Mouse (Mus musculus) left cerebral cortex, adult 2 months (tissue): ENCODE results near the gene Araf. TPM values are rescaled to one million over a fixed set of nuclear protein-coding genes. Genes with fewer than 3 reads are reported as not detected.

Experiments used
- DNase-seq, 2 experiments: peaks; one replicate each; pipeline ENCODE4 v3.0.0; 2021 to 2022; ENCODE audit warnings: low spot score in 2 of 2, mixed read lengths in 1 of 2; ENCODE audit errors: extremely low spot score in 1 of 2
- H3K27ac ChIP-seq: fragments of 200-600 bp; 2 replicates; pipeline ENCODE4 v1.8.1; 2022
- H3K4me3 ChIP-seq: fragments of 200-600 bp; 2 replicates; pipeline ENCODE4 v1.8.1; 2022
- CTCF ChIP-seq: fragments of 200-600 bp; IDR thresholded peaks from 2 replicates; pipeline ENCODE4 v1.8.1; 2022; ENCODE audit warnings: antibody characterized with exemption, mild to moderate bottlenecking, moderate library complexity
- intact Hi-C: fragments of 180-260 bp; cut with DNase I; formaldehyde crosslinking; loops from one replicate; pipeline ENCODE4 v1.15.1; 2025
- total RNA-seq, 2 experiments: library from RNA; stranded (reverse); gene quantifications; 2 replicates each; pipeline ENCODE4 v1.2.3; 2021

Gene Araf
- total RNA-seq, 2 experiments from 2014 or later, result 172 to 180 TPM

GRCm38 (mm10) chrX:20848256-20848984 is 50.8 kb downstream of the Araf start:
- no peak for TF ChIP-seq CTCF
- peak overlapping the region; percentile 88 for H3K27ac ChIP-seq
- intact Hi-C loops, result no loop called here
- peak overlapping the region; percentile 68 for H3K4me3 ChIP-seq
- DNase-seq, result peak; percentile 77 to 88

GRCm38 (mm10) chrX:20853794-20854193 is 56.2 kb downstream of the Araf start:
- Histone ChIP-seq H3K4me3 (no peak overlapping the region), H3K27ac (no peak overlapping the region)
- intact Hi-C loops, result no loop called here
- no peak for TF ChIP-seq CTCF
- DNase-seq, result no peak

- Histone ChIP-seq H3K4me3 (no peak overlapping the region), H3K27ac (no peak overlapping the region)
- intact Hi-C loops, result no loop called here
- no peak for TF ChIP-seq CTCF
- DNase-seq, result no peak
These were observed 64.0 kb downstream of the Araf start for GRCm38 (mm10) chrX:20861453-20862104.

- intact Hi-C loops, result no loop called here
- H3K4me3 ChIP-seq, result no peak overlapping the region
- peak overlapping the region; percentile 36; the same call in 1 of the 2 replicates for H3K27ac ChIP-seq
- DNase-seq, result no peak
- TF ChIP-seq CTCF, result no peak
These were observed 64.8 kb downstream of the Araf start for GRCm38 (mm10) chrX:20862105-20863065.

GRCm38 (mm10) chrX:20863161-20864101 is 65.8 kb downstream of the Araf start:
- Histone ChIP-seq H3K27ac (peak overlapping the region; percentile 36; the same call in 1 of the 2 replicates), H3K4me3 (no peak overlapping the region)
- no peak for DNase-seq
- no peak for TF ChIP-seq CTCF
- intact Hi-C loops, result no loop called here

- Histone ChIP-seq H3K27ac (no peak overlapping the region), H3K4me3 (no peak overlapping the region)
- no peak for DNase-seq
- no peak for TF ChIP-seq CTCF
- intact Hi-C loops, result no loop called here
These were observed 70.5 kb downstream of the Araf start for GRCm38 (mm10) chrX:20868091-20868490.

- DNase-seq, result no peak
- no peak overlapping the region for H3K4me3 ChIP-seq
- no peak for TF ChIP-seq CTCF
- intact Hi-C loops, result no loop called here
- no peak overlapping the region for H3K27ac ChIP-seq
These were observed 71.6 kb downstream of the Araf start for GRCm38 (mm10) chrX:20869203-20869602.

- peak; percentile 28 to 52 for DNase-seq
- TF ChIP-seq CTCF, result no peak
- H3K4me3 ChIP-seq, result no peak within 1 kb of the TSS
- H3K27ac ChIP-seq, result peak within 1 kb of the TSS; percentile 24
- intact Hi-C loops, result loop anchor here (2.0 to 5.0 kb wide), 2 partner anchors 43 to 55 kb away; no protein-coding TSS in a partner anchor
These were observed 72.4 kb downstream of the Araf start, which contains the start of gene Timp1 for GRCm38 (mm10) chrX:20869962-20870513. Timp1 (plus strand) TSS chrX:20870166.

GRCm38 (mm10) chrX:20872928-20873500 is 75.4 kb downstream of the Araf start:
- 0 out of 2 replicates have a peak overlapping the region, but pooled peaks have one; percentile 24 for H3K27ac ChIP-seq
- no peak for TF ChIP-seq CTCF
- DNase-seq, result peak in 1 of 2 experiments; percentile 17
- H3K4me3 ChIP-seq, result no peak overlapping the region
- intact Hi-C loops, result loop anchor here (5.0 kb wide), 1 partner anchor 46 kb away; no protein-coding TSS in a partner anchor

- intact Hi-C loops, result no loop called here
- no peak for DNase-seq
- TF ChIP-seq CTCF, result no peak
- no peak overlapping the region for H3K4me3 ChIP-seq
- H3K27ac ChIP-seq, result no peak overlapping the region
These were observed 77.6 kb downstream of the Araf start for GRCm38 (mm10) chrX:20875241-20875640.
